Mouse (Mus musculus) cerebellum, adult (tissue): Measurements from ENCODE around the gene Sla2.
A peak's percentile ranks its signal among the peaks of the same experiment; 100 is the strongest.
"Not testable (repeated sequence)": the region's sequence is repeated elsewhere in the genome, so short reads cannot be mapped to it uniquely, and the experiment has no call there.

Experiments used
- ATAC-seq: cut with Nextera tagmentation; 2 replicates; pipeline ENCODE4 v1.9.2; 2017; ENCODE audit warnings: mild to moderate bottlenecking, moderate library complexity, mixed read lengths; ENCODE audit not compliant: insufficient number of reproducible peaks, low FRiP score, low TSS enrichment

Gene Sla2

DNA sequence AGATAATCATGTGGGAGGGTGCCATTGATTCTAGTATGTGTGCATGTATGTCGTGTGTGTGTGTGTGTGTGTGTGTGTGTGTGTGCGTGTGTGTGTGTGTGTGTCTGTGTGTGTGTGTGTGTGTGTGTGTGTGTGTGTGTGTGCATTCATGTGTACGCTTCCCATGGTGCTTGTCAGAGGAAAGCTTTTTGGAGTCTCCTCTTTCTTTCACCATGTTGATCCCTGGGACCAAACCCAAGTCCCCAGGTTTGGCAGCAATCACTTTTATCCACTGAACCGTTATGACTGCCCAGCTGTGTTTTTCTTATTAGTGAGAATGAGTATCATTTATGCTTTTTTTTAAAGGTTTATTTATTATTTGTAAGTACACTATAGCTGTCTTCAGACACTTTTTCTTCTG is 15.4 kb upstream of the Sla2 start:
- ATAC-seq: not testable (repeated sequence)

DNA sequence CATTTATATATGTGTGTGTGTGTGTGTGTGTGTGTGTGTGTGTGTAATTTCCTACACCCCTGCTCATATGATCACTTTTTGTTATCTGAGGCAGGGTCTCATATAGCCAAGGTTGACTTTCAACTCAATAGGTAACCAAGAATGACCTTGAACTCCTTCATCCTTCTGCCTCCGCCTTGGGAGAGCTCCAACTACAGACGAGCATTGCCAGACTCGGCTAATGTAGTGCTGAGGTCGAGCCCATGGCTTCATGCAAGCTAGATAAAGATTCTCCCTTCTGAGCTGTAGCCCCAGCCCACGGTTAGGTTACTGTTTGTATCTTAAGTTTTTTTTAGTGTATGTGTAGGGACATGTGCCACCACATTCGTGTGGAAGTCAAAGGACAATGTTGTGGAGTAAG is 14.9 kb upstream of the Sla2 start:
- ATAC-seq: no peak

- no peak for ATAC-seq
These were observed 14.4 kb upstream of the Sla2 start for GRCm38 (mm10) chr2:156901344-156901743.

- no peak for ATAC-seq
These were observed 12.2 kb upstream of the Sla2 start for GRCm38 (mm10) chr2:156899184-156899583.

- no peak for ATAC-seq
These were observed 11.4 kb upstream of the Sla2 start for GRCm38 (mm10) chr2:156898374-156898773.

- ATAC-seq: no peak
These were observed 10.0 kb upstream of the Sla2 start for GRCm38 (mm10) chr2:156897034-156897433.

GRCm38 (mm10) chr2:156896384-156896914 is 9.5 kb upstream of the Sla2 start:
- no peak for ATAC-seq

DNA sequence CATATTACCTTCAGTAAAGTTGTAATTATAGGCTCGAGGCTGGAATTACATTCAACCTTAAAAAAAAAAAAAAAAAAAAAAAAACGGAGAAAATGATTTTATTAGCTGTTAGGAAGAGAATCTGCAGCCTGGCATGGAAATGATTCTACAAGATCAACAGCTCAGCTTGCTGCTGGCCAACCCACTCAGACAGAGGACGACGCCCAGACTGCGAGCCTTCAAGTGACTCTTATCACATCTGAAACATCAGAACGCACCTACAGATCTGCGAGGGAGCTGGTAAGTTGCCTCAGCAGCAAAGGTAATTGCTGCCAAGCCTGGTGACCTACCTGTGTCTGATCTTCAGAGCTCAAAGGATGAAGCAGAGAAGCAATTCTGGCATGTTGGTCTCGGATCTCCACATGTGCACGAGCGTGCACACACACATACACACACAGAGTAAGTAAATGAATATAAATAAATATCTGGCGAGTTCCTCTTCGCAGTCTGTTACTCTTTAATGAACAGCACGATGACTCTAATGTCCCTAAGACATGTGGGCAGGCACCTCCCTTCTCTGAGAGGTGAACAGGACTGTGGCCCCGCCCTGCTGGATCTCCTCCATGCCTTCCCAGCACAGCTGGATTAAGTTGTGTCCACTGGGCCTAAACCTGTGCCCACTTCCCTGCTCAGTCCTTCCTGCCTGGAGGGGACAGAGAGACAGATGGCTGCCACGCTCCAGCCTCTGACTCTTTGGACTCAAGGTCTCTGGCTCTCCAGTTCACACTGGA is 7.7 kb upstream of the Sla2 start:
- ATAC-seq: no peak

DNA sequence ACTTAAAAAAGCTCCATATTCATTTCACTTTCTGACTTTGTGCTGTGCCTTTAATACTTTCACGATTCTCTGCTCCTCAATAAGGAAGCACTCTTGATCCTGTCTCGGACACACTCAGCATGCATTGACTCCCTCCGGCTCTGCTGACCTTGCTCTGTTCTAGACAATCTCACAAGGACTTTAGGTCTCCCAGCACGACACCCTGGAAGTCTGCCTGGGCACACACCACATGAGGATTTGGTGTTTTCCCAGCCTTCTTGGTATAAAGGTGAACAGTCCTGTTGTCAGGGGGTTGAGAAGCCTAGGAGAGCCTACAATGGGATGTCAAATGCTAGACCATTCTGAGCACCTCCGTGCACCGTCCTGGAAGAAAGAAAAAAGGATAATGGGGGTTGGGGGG is 5.8 kb upstream of the Sla2 start:
- no peak for ATAC-seq

DNA sequence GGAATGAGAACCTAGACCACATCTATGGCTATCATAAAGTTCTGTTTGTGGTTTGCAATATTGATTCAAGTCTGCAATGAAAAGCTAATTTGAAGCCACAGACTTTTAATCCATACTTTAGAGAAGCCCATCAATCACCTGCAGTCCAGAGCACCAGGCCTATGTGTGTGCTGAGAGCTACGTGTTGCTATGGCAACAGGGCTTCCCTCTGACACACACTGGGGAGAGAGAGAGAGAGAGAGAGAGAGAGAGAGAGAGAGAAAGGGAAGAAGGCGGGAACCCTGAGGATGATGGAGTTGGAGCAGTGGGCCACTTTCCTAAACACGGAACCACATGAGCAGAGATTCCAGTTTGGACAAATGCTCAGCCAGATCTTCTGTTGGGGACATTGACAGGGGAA is 5.2 kb upstream of the Sla2 start:
- no peak for ATAC-seq

GRCm38 (mm10) chr2:156888490-156888889 is 1.5 kb upstream of the Sla2 start:
- ATAC-seq: no peak

GRCm38 (mm10) chr2:156886084-156886631 is 834 bp downstream of the Sla2 start:
- ATAC-seq: no peak

DNA sequence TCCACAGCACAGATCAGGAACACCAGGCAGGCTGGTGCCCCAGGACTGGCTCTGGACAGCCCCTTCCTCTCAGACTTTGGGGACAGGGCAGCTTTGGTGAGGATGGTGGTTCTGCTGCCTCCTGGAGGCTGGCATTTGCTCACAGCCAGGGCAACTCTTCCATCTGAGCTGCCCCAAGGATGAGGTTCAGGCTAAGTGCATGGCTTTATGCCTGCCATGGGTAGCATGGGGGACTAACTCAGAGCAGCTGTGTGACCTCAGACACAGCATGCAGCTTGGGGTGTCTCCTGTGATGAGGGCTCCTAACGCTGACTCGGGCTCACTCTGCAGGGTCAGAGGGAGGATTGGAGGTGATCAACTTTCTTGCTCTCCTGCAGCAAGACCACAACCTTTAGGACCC is 1.3 kb downstream of the Sla2 start:
- ATAC-seq: not testable (repeated sequence)

- ATAC-seq: no peak
These were observed 2.4 kb downstream of the Sla2 start for GRCm38 (mm10) chr2:156884396-156885211.

DNA sequence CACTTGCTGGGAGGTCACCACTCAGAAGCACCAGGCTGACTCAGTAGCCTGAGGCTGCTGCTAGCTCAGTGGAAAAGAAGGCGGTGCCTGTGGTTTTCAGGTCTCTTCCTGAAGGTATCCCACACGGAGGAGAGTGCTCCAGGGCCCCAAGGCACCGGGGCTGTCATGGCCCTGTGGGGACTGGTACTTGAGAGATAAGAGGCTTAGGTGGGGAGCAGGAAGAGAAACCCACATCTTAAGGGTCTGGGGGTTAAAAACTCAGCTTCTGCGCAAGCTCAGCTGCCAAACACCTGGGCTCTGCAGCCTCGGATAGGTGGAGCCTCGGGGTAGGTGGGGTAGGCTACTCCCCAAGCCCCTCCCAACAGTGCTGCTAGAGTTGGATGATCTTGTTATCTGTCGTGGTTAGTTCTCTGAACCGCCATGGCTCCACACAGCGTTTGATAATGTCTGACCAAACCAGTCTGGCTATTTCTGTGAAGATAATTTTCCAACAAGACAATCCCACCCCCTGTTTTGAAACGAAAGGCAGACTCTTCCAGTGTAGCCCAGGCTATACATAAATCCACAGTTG is 4.5 kb downstream of the Sla2 start:
- no peak for ATAC-seq

DNA sequence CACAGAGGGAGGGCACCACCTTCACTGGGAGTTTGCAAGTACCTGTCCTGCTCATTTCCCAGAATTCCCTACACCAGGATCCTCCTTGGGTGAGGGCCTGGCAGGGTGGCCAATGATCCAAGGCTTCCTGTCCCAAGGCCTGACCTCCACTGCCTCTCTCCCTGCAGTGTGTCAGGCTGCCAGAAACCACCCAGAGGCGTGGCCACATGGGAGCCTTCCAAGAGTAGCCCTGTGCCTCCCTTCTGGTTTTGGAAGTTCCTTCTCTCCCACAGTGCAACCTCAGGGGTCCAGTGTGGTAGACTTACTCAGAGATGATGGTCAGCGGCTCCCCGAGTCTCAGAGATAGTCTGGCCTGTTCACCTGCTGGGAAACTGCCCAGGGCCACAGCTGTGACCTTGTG is 7.5 kb downstream of the Sla2 start:
- ATAC-seq: no peak

DNA sequence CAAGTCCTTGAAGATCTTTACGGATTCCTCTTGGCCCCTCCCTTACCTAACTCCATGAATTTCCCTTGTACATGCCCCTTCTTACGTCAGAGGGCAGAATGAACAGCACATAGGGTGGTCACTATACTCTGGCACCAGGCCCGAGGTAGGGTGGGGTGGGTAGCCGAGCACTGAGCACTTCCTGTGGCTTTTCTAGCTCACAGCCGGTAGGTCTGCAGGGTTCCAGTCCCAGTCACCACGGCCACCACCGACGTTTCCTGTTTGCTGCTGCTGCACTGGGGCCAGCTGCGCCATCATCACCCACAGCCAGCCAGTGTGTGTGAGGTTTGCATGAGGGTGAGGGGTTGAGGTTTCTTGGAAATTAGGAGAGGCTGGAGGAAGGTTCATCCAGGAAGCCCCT is 9.3 kb downstream of the Sla2 start:
- ATAC-seq: no peak

- ATAC-seq: peak; percentile 70
These were observed 12.1 kb downstream of the Sla2 start for GRCm38 (mm10) chr2:156874760-156875510.

DNA sequence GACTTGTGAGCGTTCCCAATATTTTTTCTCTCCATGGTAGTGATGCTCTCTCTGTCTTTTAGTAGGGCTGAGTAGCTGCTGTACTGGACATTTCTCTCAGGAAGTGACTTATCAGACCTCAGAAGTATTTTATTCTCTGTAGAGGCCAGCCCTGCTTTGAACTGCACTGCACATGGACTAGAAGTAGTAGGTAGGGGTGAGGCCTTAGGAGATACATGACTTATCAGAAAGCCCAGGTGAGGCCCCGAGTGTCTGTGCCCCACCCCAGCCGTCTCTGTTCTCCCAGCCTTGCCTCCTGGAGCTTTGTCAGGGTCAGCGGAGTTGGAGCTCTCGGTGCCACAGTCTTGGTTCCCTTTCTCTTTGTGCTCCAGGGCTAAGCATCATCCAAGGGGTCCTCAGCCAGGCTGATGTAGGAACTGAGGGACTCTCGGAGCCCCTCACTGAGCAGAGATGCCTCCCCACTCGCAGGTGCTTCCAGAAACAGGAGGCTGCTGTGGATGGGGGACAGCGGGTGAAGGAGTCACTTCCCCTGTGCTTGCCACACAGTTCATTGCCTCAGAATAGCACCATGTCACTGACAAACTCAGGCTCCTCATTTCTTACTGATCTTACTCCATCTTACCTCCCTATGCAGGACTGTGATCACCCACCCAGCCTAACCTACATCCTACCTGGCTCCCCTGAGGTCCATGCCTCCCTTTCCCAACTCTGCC is 12.8 kb downstream of the Sla2 start:
- peak; percentile 67; the same call in 1 of the 2 replicates for ATAC-seq
